8 mouse cellular contexts compared by ENCODE assay signal in the genomic region with DNA sequence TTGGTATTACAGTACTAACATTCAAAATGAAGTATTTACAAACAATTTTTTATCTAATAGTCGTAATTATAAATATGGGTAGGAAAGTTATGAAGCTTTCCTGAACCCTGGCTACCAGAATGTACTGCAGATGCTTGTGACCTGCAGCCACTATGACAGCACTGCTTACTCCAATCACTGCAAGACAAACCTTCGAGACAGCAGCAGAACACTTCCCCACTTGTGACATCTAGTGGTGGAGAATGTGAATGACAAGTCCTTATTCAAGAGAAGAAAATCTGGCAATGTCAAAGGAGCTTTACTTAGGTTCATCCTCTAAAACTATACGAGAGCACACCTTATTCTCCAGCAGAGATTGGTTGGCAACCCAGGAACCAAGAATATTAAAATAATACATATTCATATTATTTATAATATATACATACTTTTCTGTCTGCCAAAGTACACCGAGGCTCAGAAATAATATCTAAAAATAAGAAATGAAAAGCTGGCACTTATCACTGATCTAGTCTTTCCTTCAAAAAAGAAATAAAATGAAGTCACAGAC.
DNase-seq lines count a peak whose midpoint lies in the region; ATAC-seq lines count a peak whose summit lies in the region.

No protein-coding gene starts in this region.

- H3K36me3 ChIP-seq in heart, embryonic 11.5 days (ENCODE audit: control insufficient read depth, insufficient read depth, low read length): no peaks in the 10 kb centered on the region
- H3K36me3 ChIP-seq in kidney, embryonic 15.5 days: no peaks in the 10 kb centered on the region
- no peaks in the 10 kb centered on the region for H3K36me3 ChIP-seq in midbrain, embryonic 14.5 days (ENCODE audit: control insufficient read depth, insufficient read depth, low read length)

- H3K4me3 ChIP-seq in heart, embryonic 11.5 days (ENCODE audit: low read depth, low read length): no peak overlapping the region
- no peak overlapping the region for H3K4me3 ChIP-seq in kidney, embryonic 15.5 days (replicated peaks)
- no peak overlapping the region for H3K4me3 ChIP-seq in midbrain, embryonic 14.5 days (replicated peaks; ENCODE audit: low read depth, low read length)

- no peaks in the 10 kb centered on the region for H3K27me3 ChIP-seq in heart, embryonic 11.5 days (ENCODE audit: control insufficient read depth, insufficient read depth, low read length)
- 0 out of 2 replicates have a peak, but pooled peaks cover 4% of the 10 kb centered on the region for H3K27me3 ChIP-seq in kidney, embryonic 15.5 days
- no peaks in the 10 kb centered on the region for H3K27me3 ChIP-seq in midbrain, embryonic 14.5 days (ENCODE audit: control insufficient read depth, insufficient read depth, low read length)

- peak; percentile 2 to 31 for DNase-seq in heart, adult 18-20 months
- DNase-seq in thymus, postnatal 14 days: peak; percentile 6
- no peak for DNase-seq in thymus, adult 18-20 months
- peak; percentile 29 for DNase-seq in embryo, embryonic 11.5 days (ENCODE audit: low read depth, low spot score)
- peak; percentile 82 for DNase-seq in midbrain, embryonic 14.5 days
- DNase-seq in urinary bladder, postnatal 36 days (ENCODE audit: low spot score in 2 of 2): no peak

- 29% methylated on average over 4 of the region's 4 CpGs for WGBS in heart, embryonic 11.5 days (ENCODE audit: insufficient replicate concordance)
- WGBS in kidney, embryonic 15.5 days: 28% methylated on average over 4 of the region's 4 CpGs
- 31% methylated on average over 4 of the region's 4 CpGs for WGBS in midbrain, embryonic 14.5 days

- no peak for ATAC-seq in heart, embryonic 11.5 days (replicated peaks; ENCODE audit: insufficient number of reproducible peaks, low FRiP score, low TSS enrichment)
- peak; percentile 66; the same call in 1 of the 2 replicates for ATAC-seq in kidney, embryonic 15.5 days (replicated peaks; ENCODE audit: low FRiP score)
- peak; percentile 75 for ATAC-seq in midbrain, embryonic 14.5 days (ENCODE audit: low FRiP score, low TSS enrichment)

- no peak overlapping the region for H3K27ac ChIP-seq in heart, embryonic 11.5 days (ENCODE audit: low read depth, low read length)
- no peak overlapping the region for H3K27ac ChIP-seq in kidney, embryonic 15.5 days
- no peak overlapping the region for H3K27ac ChIP-seq in midbrain, embryonic 14.5 days (replicated peaks; ENCODE audit: low read depth, low read length)

- H3K9me3 ChIP-seq in heart, embryonic 11.5 days (replicated peaks; ENCODE audit: control insufficient read depth, low read length): no peaks in the 10 kb centered on the region
- no peaks in the 10 kb centered on the region for H3K9me3 ChIP-seq in kidney, embryonic 15.5 days (replicated peaks)
- no peaks in the 10 kb centered on the region for H3K9me3 ChIP-seq in midbrain, embryonic 14.5 days (ENCODE audit: control insufficient read depth, low read length)

- no peak overlapping the region for H3K9ac ChIP-seq in heart, embryonic 11.5 days (ENCODE audit: low read depth, low read length)
- H3K9ac ChIP-seq in kidney, embryonic 15.5 days: no peak overlapping the region
- H3K9ac ChIP-seq in midbrain, embryonic 14.5 days (replicated peaks; ENCODE audit: low read length): no peak overlapping the region

- no peak overlapping the region for H3K4me2 ChIP-seq in heart, embryonic 11.5 days
- H3K4me2 ChIP-seq in kidney, embryonic 15.5 days: no peak overlapping the region
- H3K4me2 ChIP-seq in midbrain, embryonic 14.5 days (ENCODE audit: low read length): no peak overlapping the region

- no peaks in the 10 kb centered on the region for H3K4me1 ChIP-seq in heart, embryonic 11.5 days (ENCODE audit: control insufficient read depth, insufficient read depth, low read length)
- H3K4me1 ChIP-seq in kidney, embryonic 15.5 days: no peaks in the 10 kb centered on the region
- H3K4me1 ChIP-seq in midbrain, embryonic 14.5 days (ENCODE audit: control insufficient read depth, insufficient read depth, low read length): no peaks in the 10 kb centered on the region

Comparison
In these comparisons a context has a peak if more than half of its experiments do, and no peak if none do; other contexts are left out.
1. DNase-seq: peak in heart, adult 18-20 months (2 of 2), thymus, postnatal 14 days (single experiment), embryo, embryonic 11.5 days (single experiment) and midbrain, embryonic 14.5 days (single experiment); none in thymus, adult 18-20 months (0 of 2) and urinary bladder, postnatal 36 days (0 of 2).